Mouse (Mus musculus): ENCODE results near the gene Sf3a1.

Gene Sf3a1

GRCm38 (mm10) chr11:4215061-4215460 lies 54.9 kb downstream of the Sf3a1 start:
- no peak for DNase-seq (ENCODE audit: low spot score in 2 of 2)

GRCm38 (mm10) chr11:4216248-4217000 lies 56.3 kb downstream of the Sf3a1 start:
- no peak for DNase-seq (ENCODE audit: low spot score in 2 of 2)

GRCm38 (mm10) chr11:4217914-4218629 lies 57.9 kb downstream of the Sf3a1 start, which contains the start of gene Castor1:
Gene Castor1 (plus strand): TSS chr11:4218225.
- peak; percentile 32 to 42 for DNase-seq (ENCODE audit: low spot score in 2 of 2)

GRCm38 (mm10) chr11:4218637-4219036 lies 58.5 kb downstream of the Sf3a1 start:
- no peak for DNase-seq (ENCODE audit: low spot score in 2 of 2)

- DNase-seq (ENCODE audit: low spot score in 2 of 2) = peak; percentile 39 to 68
Observed at GRCm38 (mm10) chr11:4219317-4219751, 59.2 kb downstream of the Sf3a1 start.

- DNase-seq (ENCODE audit: low spot score in 2 of 2) = no peak
Observed at GRCm38 (mm10) chr11:4219908-4220307, 59.8 kb downstream of the Sf3a1 start.

GRCm38 (mm10) chr11:4220443-4221400 lies 60.6 kb downstream of the Sf3a1 start:
- peak; percentile 67 to 70 for DNase-seq (ENCODE audit: low spot score in 2 of 2)

- no peak for DNase-seq (ENCODE audit: low spot score in 2 of 2)
Observed at GRCm38 (mm10) chr11:4222046-4222950, 62.1 kb downstream of the Sf3a1 start.

- no peak for DNase-seq (ENCODE audit: low spot score in 2 of 2)
Observed at GRCm38 (mm10) chr11:4223393-4224188, 63.4 kb downstream of the Sf3a1 start.

GRCm38 (mm10) chr11:4224223-4224622 lies 64.1 kb downstream of the Sf3a1 start:
- no peak for DNase-seq (ENCODE audit: low spot score in 2 of 2)

- DNase-seq (ENCODE audit: low spot score in 2 of 2) = no peak
Observed at GRCm38 (mm10) chr11:4226569-4227325, 66.6 kb downstream of the Sf3a1 start.

GRCm38 (mm10) chr11:4228463-4228862 lies 68.3 kb downstream of the Sf3a1 start:
- no peak for DNase-seq (ENCODE audit: low spot score in 2 of 2)

GRCm38 (mm10) chr11:4229841-4230240 lies 69.7 kb downstream of the Sf3a1 start:
- DNase-seq (ENCODE audit: low spot score in 2 of 2) = no peak

- DNase-seq (ENCODE audit: low spot score in 2 of 2) = no peak
Observed at GRCm38 (mm10) chr11:4231435-4231834, 71.3 kb downstream of the Sf3a1 start.
